ENCODE assay signal across 22 mouse cellular contexts in genomic region chr9:122540091-122540490, GRCm38 (mm10).
DNase-seq lines count a peak whose midpoint lies in the region; ATAC-seq and TF ChIP-seq lines count a peak whose summit lies in the region.
"Had no signal": no experiment of that assay in that cellular context is flagged by ENCODE, and none has a peak within 500 bp of the region (broad histone marks: within the 10 kb centered on the region; RNA-seq: fewer than 3 reads in every experiment).

No protein-coding gene starts in this region.

- TF ChIP-seq CTCF in heart, postnatal 0 days (IDR thresholded peaks at IDR 0.05; ENCODE audit: low read depth) = no peak

- no peaks in the 10 kb centered on the region for H3K79me2 ChIP-seq in myocyte (ENCODE audit: control insufficient read depth, insufficient read depth)

- DNase-seq in heart, postnatal 0 days (ENCODE audit: low spot score) = peak; percentile 8
- no peak for DNase-seq in heart, postnatal 36 days
- peak; percentile 11 for DNase-seq in midbrain, embryonic 10.5 days (ENCODE audit: low spot score)
- no peak for DNase-seq in midbrain, embryonic 14.5 days
- peak; percentile 35 for DNase-seq in embryo, embryonic 11 days
- no peak for DNase-seq in MN1 (ENCODE audit: low spot score)
- DNase-seq in ovary, postnatal 10 days (ENCODE audit: low spot score) = no peak
- DNase-seq: adrenal gland, postnatal 36 days; cerebellum, postnatal 14 days; kidney, adult 11 months; liver, postnatal 0 days; lung, postnatal 4 days; thymus, postnatal 14 days had no signal

- 26% methylated on average over 3 of the region's 3 CpGs for WGBS in heart, postnatal 0 days
- 53% methylated on average over 3 of the region's 3 CpGs for WGBS in midbrain, embryonic 10.5 days
- 55% methylated on average over 3 of the region's 3 CpGs for WGBS in midbrain, embryonic 14.5 days

- no peak overlapping the region for H3ac ChIP-seq in myocyte (ENCODE audit: control insufficient read depth, insufficient read length)

- intact Hi-C loops in heart, postnatal 36 days (cut with DNase I) = no loop called here

- H3K4me2 ChIP-seq in heart, postnatal 0 days (ENCODE audit: low read depth, low read length) = no peak overlapping the region
- H3K4me2 ChIP-seq in midbrain, embryonic 14.5 days (ENCODE audit: low read length) = no peak overlapping the region
- no peak overlapping the region for H3K4me2 ChIP-seq in myocyte (ENCODE audit: low read depth)
- H3K4me2 ChIP-seq: embryonic facial prominence, embryonic 15.5 days; forebrain, embryonic 12.5 days; heart, embryonic 11.5 days; hindbrain, embryonic 14.5 days; limb, embryonic 15.5 days; midbrain, embryonic 13.5 days; neural tube, embryonic 12.5 days had no signal

- H3K9me3 ChIP-seq in heart, postnatal 0 days (replicated peaks; ENCODE audit: control insufficient read depth, low read length) = no peaks in the 10 kb centered on the region
- H3K9me3 ChIP-seq in midbrain, embryonic 10.5 days (replicated peaks) = no peaks in the 10 kb centered on the region
- H3K9me3 ChIP-seq in midbrain, embryonic 14.5 days (ENCODE audit: control insufficient read depth, low read length) = no peaks in the 10 kb centered on the region
- H3K9me3 ChIP-seq: embryonic facial prominence, embryonic 15.5 days; forebrain, embryonic 12.5 days; G1E; limb, embryonic 15.5 days; midbrain, embryonic 13.5 days; neural tube, embryonic 12.5 days had no signal

- ATAC-seq in heart, postnatal 0 days (ENCODE audit: insufficient read depth, low read depth) = no peak
- ATAC-seq in midbrain, embryonic 14.5 days (ENCODE audit: low FRiP score, low TSS enrichment) = no peak
- ATAC-seq: liver, postnatal 0 days; midbrain, embryonic 13.5 days had no signal

- no peaks in the 10 kb centered on the region for H3K36me3 ChIP-seq in heart, postnatal 0 days (replicated peaks; ENCODE audit: control insufficient read depth, insufficient read depth, low read length)
- H3K36me3 ChIP-seq in midbrain, embryonic 10.5 days = no peaks in the 10 kb centered on the region
- no peaks in the 10 kb centered on the region for H3K36me3 ChIP-seq in midbrain, embryonic 14.5 days (ENCODE audit: control insufficient read depth, insufficient read depth, low read length)
- no peaks in the 10 kb centered on the region for H3K36me3 ChIP-seq in myocyte (ENCODE audit: control insufficient read depth, insufficient read depth)
- H3K36me3 ChIP-seq: embryonic facial prominence, embryonic 15.5 days; forebrain, embryonic 12.5 days; G1E; limb, embryonic 15.5 days; midbrain, embryonic 13.5 days; neural tube, embryonic 12.5 days had no signal

- no peaks in the 10 kb centered on the region for H3K4me1 ChIP-seq in heart, postnatal 0 days (ENCODE audit: control insufficient read depth, insufficient read depth)
- H3K4me1 ChIP-seq in midbrain, embryonic 10.5 days = no peaks in the 10 kb centered on the region
- H3K4me1 ChIP-seq in midbrain, embryonic 14.5 days (ENCODE audit: control insufficient read depth, insufficient read depth, low read length) = no peaks in the 10 kb centered on the region
- H3K4me1 ChIP-seq: limb, embryonic 15.5 days; midbrain, embryonic 13.5 days; neural tube, embryonic 12.5 days had no signal

- H3K9ac ChIP-seq in heart, postnatal 0 days (replicated peaks; ENCODE audit: low read depth, low read length) = no peak overlapping the region
- H3K9ac ChIP-seq in midbrain, embryonic 14.5 days (replicated peaks; ENCODE audit: low read length) = no peak overlapping the region
- H3K9ac ChIP-seq: embryonic facial prominence, embryonic 15.5 days; forebrain, embryonic 12.5 days; hindbrain, embryonic 14.5 days; limb, embryonic 15.5 days; liver, postnatal 0 days; midbrain, embryonic 13.5 days; neural tube, embryonic 12.5 days had no signal

- no peaks in the 10 kb centered on the region for H3K27me3 ChIP-seq in heart, postnatal 0 days (ENCODE audit: control insufficient read depth, insufficient read depth, low read length)
- no peaks in the 10 kb centered on the region for H3K27me3 ChIP-seq in midbrain, embryonic 10.5 days (ENCODE audit: low read depth, poor library complexity, severe bottlenecking)
- no peaks in the 10 kb centered on the region for H3K27me3 ChIP-seq in midbrain, embryonic 14.5 days (ENCODE audit: control insufficient read depth, insufficient read depth, low read length)
- peaks cover 6% of the 10 kb centered on the region for H3K27me3 ChIP-seq in myocyte (ENCODE audit: control insufficient read depth, insufficient read depth, insufficient read length)
- H3K27me3 ChIP-seq: limb, embryonic 15.5 days; neural tube, embryonic 12.5 days had no signal

- no peak for TF ChIP-seq POLR2A in myocyte (IDR thresholded peaks at IDR 0.05; ENCODE audit: insufficient read length, low read depth)

- no peak overlapping the region for H3K4me3 ChIP-seq in heart, postnatal 0 days (ENCODE audit: low read depth, low read length)
- no peak overlapping the region for H3K4me3 ChIP-seq in midbrain, embryonic 10.5 days
- H3K4me3 ChIP-seq in midbrain, embryonic 14.5 days (replicated peaks; ENCODE audit: low read depth, low read length) = no peak overlapping the region
- H3K4me3 ChIP-seq in myocyte = no peak overlapping the region
- H3K4me3 ChIP-seq: embryonic facial prominence, embryonic 15.5 days; forebrain, embryonic 12.5 days; limb, embryonic 15.5 days; midbrain, embryonic 13.5 days; neural tube, embryonic 12.5 days had no signal

- no peak overlapping the region for H3K27ac ChIP-seq in heart, postnatal 0 days (ENCODE audit: low read depth)
- H3K27ac ChIP-seq in midbrain, embryonic 10.5 days (replicated peaks) = no peak overlapping the region
- H3K27ac ChIP-seq in midbrain, embryonic 14.5 days (replicated peaks; ENCODE audit: low read depth, low read length) = no peak overlapping the region
- H3K27ac ChIP-seq: embryonic facial prominence, embryonic 15.5 days; forebrain, embryonic 12.5 days; hindbrain, embryonic 14.5 days; limb, embryonic 15.5 days; midbrain, embryonic 13.5 days; neural tube, embryonic 12.5 days had no signal

- no peak for TF ChIP-seq EP300 in heart, postnatal 0 days (IDR thresholded peaks at IDR 0.05; ENCODE audit: low read depth)

TF ChIP-seq in myocyte, 11 proteins besides CTCF, POLR2A, EP300 and RAD21:
- TF ChIP-seq REST (IDR thresholded peaks at IDR 0.05; ENCODE audit: insufficient read depth, insufficient read length) (peak; percentile 20), TCF3 (IDR thresholded peaks at IDR 0.05; ENCODE audit: insufficient read length, low read depth) (no peak)

Comparison
In these comparisons a context has a peak if more than half of its experiments do, and no peak if none do; other contexts are left out.
1. DNase-seq: peak in heart, postnatal 0 days (single experiment), midbrain, embryonic 10.5 days (single experiment) and embryo, embryonic 11 days (single experiment); none in heart, postnatal 36 days (0 of 2), midbrain, embryonic 14.5 days (single experiment), MN1 (single experiment) and ovary, postnatal 10 days (single experiment).